Mouse (Mus musculus) adrenal gland, adult 2 months (tissue): ENCODE measurements around the gene Rasef. TPM values are rescaled to one million over a fixed set of nuclear protein-coding genes. Genes with fewer than 3 reads are reported as not detected.

Source experiments
- polyA plus RNA-seq: library from polyadenylated mRNA; depleted of rRNA; stranded (reverse); fragments of >200 nt; gene quantifications from 2 replicates; pipeline ENCODE4 v1.2.3, GENCODE M21; 2012; rRNA removed
- total RNA-seq, 2 experiments: library from RNA; stranded (reverse); gene quantifications; 2 replicates each; pipeline ENCODE4 v1.2.3; 2021

The Rasef gene
- total and polyA plus RNA-seq, 3 experiments, result not detected

Other genes starting within 250 kb of the Rasef start
- not detected for gene Gm11238, start 183.1 kb downstream of the Rasef start, total RNA-seq
- gene Gm11238, start 183.1 kb downstream of the Rasef start, polyA plus RNA-seq, result not detected in 2 replicates
- gene Gm11237, start 168.0 kb downstream of the Rasef start, total RNA-seq, result not detected
- gene Gm11237, start 168.0 kb downstream of the Rasef start, polyA plus RNA-seq, result not detected in 2 replicates
- not detected for gene Gm11236, start 152.9 kb downstream of the Rasef start, total RNA-seq
- not detected in 2 replicates for gene Gm11236, start 152.9 kb downstream of the Rasef start, polyA plus RNA-seq
- gene Gm11239, start 122.6 kb downstream of the Rasef start, total RNA-seq, result not detected
- not detected in 2 replicates for gene Gm11239, start 122.6 kb downstream of the Rasef start, polyA plus RNA-seq
- gene Gm428, start 107.5 kb downstream of the Rasef start, total RNA-seq, result not detected
- gene Gm428, start 107.5 kb downstream of the Rasef start, polyA plus RNA-seq, result not detected in 2 replicates
- gene Gm11758, start 85.3 kb upstream of the Rasef start, total RNA-seq, result not detected
- not detected in 2 replicates for gene Gm11758, start 85.3 kb upstream of the Rasef start, polyA plus RNA-seq
- gene Gm11757, start 100.1 kb upstream of the Rasef start, total RNA-seq, result not detected
- not detected in 2 replicates for gene Gm11757, start 100.1 kb upstream of the Rasef start, polyA plus RNA-seq
- gene Gm13871, start 115.0 kb upstream of the Rasef start, total RNA-seq, result not detected
- not detected in 2 replicates for gene Gm13871, start 115.0 kb upstream of the Rasef start, polyA plus RNA-seq
- gene Gm11756, start 129.8 kb upstream of the Rasef start, total RNA-seq, result not detected
- not detected in 2 replicates for gene Gm11756, start 129.8 kb upstream of the Rasef start, polyA plus RNA-seq
- not detected for gene 2310002L09Rik, start 159.9 kb upstream of the Rasef start, total RNA-seq
- gene 2310002L09Rik, start 159.9 kb upstream of the Rasef start, polyA plus RNA-seq, result not detected in 2 replicates
- gene Frmd3, start 222.4 kb upstream of the Rasef start, total RNA-seq, result under 1 TPM; 0.37 to 0.38 TPM
- gene Frmd3, start 222.4 kb upstream of the Rasef start, polyA plus RNA-seq, result 0.06 TPM in 1 of 2 replicates, not detected in the other